Mouse (Mus musculus) neural tube, embryonic 12.5 days (tissue): ENCODE results near the gene Rexo4. TPM values are rescaled to one million over a fixed set of nuclear protein-coding genes. Genes with fewer than 3 reads are reported as not detected.

ENCODE experiments used
- ATAC-seq: fragments of 200-750 bp; cut with Nextera tagmentation; 2 replicates; pipeline ENCODE4 v1.8.0; 2017; ENCODE audit warnings: low read depth, mild to moderate bottlenecking, moderate TSS enrichment, moderate library complexity; ENCODE audit not compliant: low FRiP score
- H3K27ac ChIP-seq: fragments of 300-500 bp; sonication (generic); 2 replicates; pipeline ENCODE4 v1.5.1; 2016
- H3K27me3 ChIP-seq: fragments of 300-500 bp; sonication (generic); replicated peaks from 2 replicates; pipeline ENCODE4 v1.6.1; 2016; ENCODE audit warnings: mild to moderate bottlenecking
- H3K36me3 ChIP-seq: fragments of 300-500 bp; sonication (generic); 2 replicates; pipeline ENCODE4 v1.6.1; 2016; ENCODE audit warnings: mild to moderate bottlenecking
- H3K4me1 ChIP-seq: fragments of 300-500 bp; sonication (generic); 2 replicates; pipeline ENCODE4 v1.6.1; 2016
- H3K4me2 ChIP-seq: fragments of 300-500 bp; sonication (generic); replicated peaks from 2 replicates; pipeline ENCODE4 v1.6.1; 2016; ENCODE audit warnings: mild to moderate bottlenecking
- H3K4me3 ChIP-seq: fragments of 300-500 bp; sonication (generic); 2 replicates; pipeline ENCODE4 v1.5.1; 2016
- H3K9ac ChIP-seq: fragments of 300-500 bp; sonication (generic); 2 replicates; pipeline ENCODE4 v1.6.1; 2016; ENCODE audit warnings: mild to moderate bottlenecking
- H3K9me3 ChIP-seq: fragments of 300-500 bp; sonication (generic); 2 replicates; pipeline ENCODE4 v1.6.1; 2016; ENCODE audit warnings: mild to moderate bottlenecking
- WGBS: fragments of 180-500 bp; shearing (Covaris S2); methylation state at CpG from one replicate; pipeline ENCODE4 v1.1.7; 2016; 5-methylcytosine and 5-hydroxymethylcytosine counted together
- polyA plus RNA-seq: library from polyadenylated mRNA; unstranded; fragments of >200 nt; fragmentation: Nextera tagmentation; extraction: Ambion mirVana; gene quantifications from 2 replicates; pipeline ENCODE4 v1.2.1, GENCODE M21; 2016

The Rexo4 gene
- polyA plus RNA-seq, 1 experiment from 2014 or later, result 41.1 TPM

DNA sequence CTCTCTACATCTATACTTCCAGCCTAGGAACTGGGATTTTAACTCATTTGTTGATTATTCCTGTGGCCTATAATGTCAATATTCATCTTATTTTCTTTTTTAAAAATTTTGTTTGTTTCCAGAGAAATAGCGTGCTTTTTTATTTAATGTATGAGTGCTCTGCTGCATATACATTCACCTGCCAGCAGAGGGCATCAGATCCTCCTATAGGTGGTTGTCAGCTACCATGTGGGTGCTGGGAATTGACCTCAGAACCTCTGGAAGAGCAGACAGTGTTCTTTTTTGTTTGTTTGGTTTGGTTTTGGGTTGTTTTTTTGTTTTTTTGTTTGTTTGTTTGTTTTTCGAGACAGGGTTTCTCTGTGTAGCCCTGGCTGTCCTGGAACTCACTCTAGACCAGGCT, 3.1 kb upstream of the Rexo4 start:
- Histone ChIP-seq H3K36me3 (peaks cover under 1% of the 10 kb centered on the region; the same call in 1 of the 2 replicates), H3K27me3 (no peaks in the 10 kb centered on the region), H3K4me1 (peaks cover 15% of the 10 kb centered on the region), H3K9ac (no peak overlapping the region), H3K9me3 (no peaks in the 10 kb centered on the region), H3K4me3 (no peak overlapping the region), H3K27ac (no peak overlapping the region), H3K4me2 (no peak overlapping the region)
- WGBS, result 89% methylated on average over 2 of the region's 2 CpGs
- ATAC-seq, result no peak

DNA sequence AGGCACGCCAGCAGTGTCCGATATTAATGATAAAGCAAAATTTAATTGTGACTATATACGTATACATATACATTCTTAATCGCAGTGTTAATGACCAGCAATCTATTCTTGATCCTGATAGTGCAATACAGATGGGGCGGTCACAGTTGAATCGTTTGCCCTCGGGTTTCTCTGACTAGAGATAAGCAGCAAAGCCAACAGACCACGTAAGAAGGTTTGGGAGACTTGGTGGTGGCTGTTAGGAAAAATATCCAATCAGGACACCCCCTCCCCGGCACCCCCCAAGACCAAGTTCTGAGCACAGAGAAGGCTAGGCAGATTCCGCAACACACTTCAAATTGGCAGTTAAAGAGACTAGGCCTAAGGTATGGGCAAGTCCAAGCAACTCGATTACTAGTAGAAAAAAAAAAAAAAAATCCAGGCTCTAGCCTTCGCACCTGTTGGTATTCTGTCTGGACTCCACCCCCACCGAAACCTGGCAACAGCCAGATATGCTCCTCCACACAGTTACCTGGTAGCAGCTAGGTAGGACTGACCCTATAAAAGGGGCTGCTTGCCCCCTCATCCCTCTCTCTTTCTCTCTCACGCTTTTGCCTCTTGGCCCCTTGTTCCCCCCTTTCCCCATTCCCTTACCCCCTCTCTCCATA, 661 bp upstream of the Rexo4 start:
- 15% methylated on average over 14 of the region's 14 CpGs for WGBS
- Histone ChIP-seq H3K4me1 (peaks cover 23% of the 10 kb centered on the region), H3K9ac (peak overlapping the region; percentile 80), H3K27ac (peak overlapping the region; percentile 93; the same call in 1 of the 2 replicates), H3K9me3 (no peaks in the 10 kb centered on the region), H3K4me2 (peak overlapping the region; percentile 81), H3K4me3 (peak overlapping the region; percentile 70), H3K36me3 (peaks cover 20% of the 10 kb centered on the region), H3K27me3 (no peaks in the 10 kb centered on the region)
- 0 out of 2 replicates have a peak, but pooled peaks have one; percentile 3 for ATAC-seq

DNA sequence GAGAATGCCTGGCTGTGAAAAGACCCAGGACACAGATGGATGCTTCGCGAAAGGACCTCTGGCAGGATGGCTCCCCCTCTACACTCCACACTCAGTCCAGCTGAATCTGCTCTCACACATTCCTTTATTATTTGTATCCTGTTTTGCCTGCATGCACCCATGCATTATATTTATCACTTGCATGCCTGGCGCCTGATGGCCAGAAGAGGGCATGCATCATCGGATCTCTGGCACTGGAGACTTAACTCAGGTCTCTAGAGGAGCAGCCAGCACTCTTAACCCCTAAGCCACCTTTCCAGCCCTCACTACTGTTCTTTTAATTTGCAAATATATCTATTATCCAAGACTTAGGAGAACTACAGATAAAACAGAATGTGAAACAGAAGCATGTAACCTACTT, 3.4 kb downstream of the Rexo4 start:
- Histone ChIP-seq H3K27me3 (no peaks in the 10 kb centered on the region), H3K9ac (no peak overlapping the region), H3K9me3 (no peaks in the 10 kb centered on the region), H3K36me3 (peaks cover 54% of the 10 kb centered on the region), H3K4me1 (peaks cover 23% of the 10 kb centered on the region), H3K27ac (no peak overlapping the region), H3K4me3 (no peak overlapping the region), H3K4me2 (no peak overlapping the region)
- no peak for ATAC-seq
- 81% methylated on average over 4 of the region's 4 CpGs for WGBS

DNA sequence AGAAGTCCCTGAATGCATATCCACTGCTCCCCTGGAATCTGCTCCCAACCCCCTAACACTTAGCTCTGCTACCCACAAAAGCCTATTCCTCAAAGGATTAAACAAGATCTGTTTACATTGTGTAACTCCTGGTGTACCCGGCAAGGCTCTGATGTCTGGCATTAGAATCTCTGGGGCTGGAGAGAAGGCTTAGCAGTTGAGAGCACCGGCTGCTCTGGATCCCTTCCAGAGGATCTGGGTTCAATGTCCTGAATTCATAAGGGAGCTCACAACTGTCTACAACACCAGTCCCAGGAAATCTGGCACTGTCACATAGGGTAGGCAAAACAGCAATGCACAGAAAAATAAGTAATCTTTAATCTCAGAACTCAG, 6.7 kb downstream of the Rexo4 start:
- ATAC-seq, result no peak
- no peaks in the 10 kb centered on the region for H3K27me3 ChIP-seq
- peaks cover 87% of the 10 kb centered on the region for H3K36me3 ChIP-seq
- no peaks in the 10 kb centered on the region for H3K9me3 ChIP-seq
- WGBS, result 96% methylated on average over 2 of the region's 2 CpGs
- H3K4me2 ChIP-seq, result no peak overlapping the region
- H3K9ac ChIP-seq, result no peak overlapping the region
- no peak overlapping the region for H3K4me3 ChIP-seq
- peaks cover 10% of the 10 kb centered on the region; the same call in 1 of the 2 replicates for H3K4me1 ChIP-seq
- no peak overlapping the region for H3K27ac ChIP-seq

DNA sequence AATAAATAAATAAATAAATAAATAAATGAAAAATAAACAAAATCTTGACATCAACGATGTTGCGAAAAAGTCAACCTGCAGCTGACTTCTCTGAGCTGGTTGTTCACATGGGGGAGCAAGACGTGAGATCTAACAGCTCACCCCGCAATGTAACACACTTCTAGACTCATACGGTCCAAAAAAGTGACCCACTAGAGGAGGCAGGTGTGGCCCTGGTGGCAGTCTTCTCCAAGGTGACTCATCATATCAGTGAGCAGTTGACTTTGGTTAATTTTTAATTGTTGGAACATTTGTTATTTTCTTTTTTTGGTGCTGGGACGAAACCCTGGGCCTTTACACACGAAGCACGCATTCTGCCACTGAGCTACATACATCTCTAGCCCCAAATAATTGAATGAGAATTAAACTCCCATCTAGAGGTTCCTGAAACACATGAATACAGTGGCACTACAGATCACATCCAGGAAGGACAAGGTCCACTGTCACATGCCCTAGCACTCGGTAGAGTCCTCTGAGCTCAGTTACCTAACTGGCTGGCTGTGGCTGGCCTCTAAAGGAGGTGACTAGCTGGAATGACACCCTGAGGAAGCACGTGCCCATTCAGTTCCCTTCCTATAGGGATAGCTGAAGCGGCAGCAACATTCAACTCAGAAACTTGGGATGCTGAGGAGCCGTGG, 7.2 kb downstream of the Rexo4 start:
- 95% methylated on average over 12 of the region's 12 CpGs for WGBS
- no peak overlapping the region for H3K9ac ChIP-seq
- no peak overlapping the region for H3K4me3 ChIP-seq
- no peak overlapping the region for H3K4me2 ChIP-seq
- H3K27me3 ChIP-seq, result no peaks in the 10 kb centered on the region
- peaks cover 6% of the 10 kb centered on the region; the same call in 1 of the 2 replicates for H3K4me1 ChIP-seq
- H3K36me3 ChIP-seq, result peaks cover 89% of the 10 kb centered on the region
- H3K9me3 ChIP-seq, result no peaks in the 10 kb centered on the region
- ATAC-seq, result no peak
- H3K27ac ChIP-seq, result no peak overlapping the region

DNA sequence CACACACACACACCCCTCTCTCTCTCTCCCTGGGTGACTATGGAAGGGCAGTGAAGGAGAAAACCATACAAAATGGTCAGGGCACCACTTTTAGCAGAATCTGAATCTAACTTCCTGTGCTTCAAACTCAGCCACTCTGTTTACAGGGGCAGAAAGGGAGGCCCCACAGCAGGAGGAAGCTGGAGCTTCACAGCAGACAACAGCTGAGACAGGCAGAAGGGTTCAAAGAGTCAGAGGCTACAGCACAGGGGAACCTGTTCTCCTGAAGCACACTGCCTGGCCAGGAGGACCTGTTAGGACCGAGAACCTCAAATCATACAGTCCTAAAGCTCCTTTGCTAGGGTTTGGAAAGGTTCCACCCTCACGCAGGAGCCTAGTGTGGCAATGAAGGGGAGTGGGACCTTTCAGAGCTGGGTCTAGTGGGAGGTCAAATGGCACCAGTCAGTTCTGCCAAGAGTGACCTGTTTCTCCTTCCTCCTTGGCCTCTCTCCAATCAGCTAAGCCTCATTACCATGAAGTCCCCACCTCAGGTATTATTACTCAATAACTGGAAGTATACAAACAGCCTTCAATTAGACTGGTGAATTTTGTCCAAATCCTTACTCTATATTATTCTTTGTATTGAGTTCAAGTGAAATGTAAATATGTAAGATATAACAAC, 9.3 kb downstream of the Rexo4 start:
- Histone ChIP-seq H3K4me1 (no peaks in the 10 kb centered on the region), H3K9me3 (no peaks in the 10 kb centered on the region), H3K4me3 (no peak overlapping the region), H3K36me3 (peaks cover 86% of the 10 kb centered on the region), H3K27me3 (no peaks in the 10 kb centered on the region), H3K27ac (no peak overlapping the region), H3K4me2 (no peak overlapping the region), H3K9ac (no peak overlapping the region)
- ATAC-seq, result no peak
- 93% methylated on average over 2 of the region's 2 CpGs for WGBS

DNA sequence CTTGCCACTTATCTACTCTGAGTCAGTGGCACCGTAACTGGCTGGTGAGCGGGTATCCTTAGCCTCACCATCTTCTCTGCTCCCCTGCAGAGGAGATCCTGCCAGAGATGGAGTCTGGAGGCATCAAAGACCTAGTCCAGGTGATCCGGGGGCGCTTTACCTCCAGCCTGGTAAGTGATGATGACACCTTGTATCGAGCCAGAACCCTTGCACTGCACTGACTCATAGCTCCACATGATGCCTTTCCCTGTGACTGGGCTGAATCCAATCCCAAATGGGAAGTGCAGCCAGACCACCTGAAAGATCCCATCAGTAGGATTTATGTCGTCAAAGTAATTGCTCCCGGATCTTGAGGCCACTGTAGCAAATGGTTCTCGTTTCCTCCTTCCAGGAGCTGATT, 11.3 kb downstream of the Rexo4 start:
- WGBS, result 91% methylated on average over 8 of the region's 8 CpGs
- Histone ChIP-seq H3K36me3 (peaks cover 73% of the 10 kb centered on the region), H3K4me3 (no peak overlapping the region), H3K9ac (no peak overlapping the region), H3K9me3 (no peaks in the 10 kb centered on the region), H3K4me1 (no peaks in the 10 kb centered on the region), H3K27ac (no peak overlapping the region), H3K4me2 (no peak overlapping the region), H3K27me3 (no peaks in the 10 kb centered on the region)
- no peak for ATAC-seq

DNA sequence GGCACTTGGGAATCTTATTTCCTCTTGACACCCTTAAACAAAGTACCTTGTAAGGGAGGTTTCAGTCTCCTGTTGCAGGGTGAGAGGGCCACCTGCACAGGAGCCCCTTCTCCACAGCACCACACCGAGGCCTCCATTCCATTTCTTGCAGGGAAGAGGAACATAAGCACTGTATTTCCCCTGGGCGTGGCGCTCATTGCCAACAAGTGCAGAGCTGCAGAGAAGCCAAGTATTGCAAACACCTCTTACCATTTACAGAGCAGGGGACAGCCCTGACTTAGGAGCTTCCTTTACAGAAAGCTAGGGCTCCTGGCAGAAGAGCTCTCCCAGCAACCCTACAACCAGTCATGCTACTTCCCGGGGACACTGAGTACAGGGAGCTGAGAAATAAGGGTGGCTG, 12.0 kb downstream of the Rexo4 start:
- no peak overlapping the region for H3K27ac ChIP-seq
- H3K9me3 ChIP-seq, result no peaks in the 10 kb centered on the region
- H3K4me3 ChIP-seq, result no peak overlapping the region
- H3K4me2 ChIP-seq, result no peak overlapping the region
- no peaks in the 10 kb centered on the region for H3K4me1 ChIP-seq
- no peak for ATAC-seq
- WGBS, result 95% methylated on average over 4 of the region's 4 CpGs
- H3K27me3 ChIP-seq, result no peaks in the 10 kb centered on the region
- H3K36me3 ChIP-seq, result peaks cover 68% of the 10 kb centered on the region
- H3K9ac ChIP-seq, result no peak overlapping the region

DNA sequence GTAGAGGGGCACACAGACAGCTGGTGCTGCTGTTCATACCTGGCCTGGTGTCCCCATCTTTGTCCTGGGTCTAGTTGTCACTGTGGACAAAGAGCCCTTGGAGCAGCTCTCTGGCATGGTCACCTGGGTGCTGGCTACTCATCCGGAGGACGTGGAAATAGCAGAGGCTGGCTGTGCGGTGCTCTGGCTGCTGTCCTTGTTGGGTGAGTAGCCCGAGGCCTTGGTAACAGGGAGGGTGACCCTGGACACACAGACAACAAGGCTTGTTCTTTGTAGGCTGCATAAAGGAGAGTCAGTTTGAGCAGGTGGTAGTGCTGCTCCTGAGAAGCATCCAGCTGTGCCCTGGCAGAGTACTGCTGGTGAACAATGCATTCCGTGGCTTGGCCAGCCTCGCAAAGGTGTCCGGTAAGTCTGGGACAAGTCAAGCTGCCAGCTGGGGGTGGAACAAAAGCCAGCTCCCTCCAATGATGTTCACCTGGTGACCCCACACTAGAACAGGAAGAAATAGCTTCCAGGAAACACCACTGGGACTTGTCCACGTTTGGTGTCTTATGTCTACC, 12.8 kb downstream of the Rexo4 start:
- H3K9me3 ChIP-seq, result no peaks in the 10 kb centered on the region
- H3K4me1 ChIP-seq, result no peaks in the 10 kb centered on the region
- 92% methylated on average over 8 of the region's 8 CpGs for WGBS
- no peak for ATAC-seq
- H3K9ac ChIP-seq, result no peak overlapping the region
- no peak overlapping the region for H3K27ac ChIP-seq
- no peak overlapping the region for H3K4me2 ChIP-seq
- peaks cover 64% of the 10 kb centered on the region for H3K36me3 ChIP-seq
- H3K27me3 ChIP-seq, result no peaks in the 10 kb centered on the region
- H3K4me3 ChIP-seq, result no peak overlapping the region

DNA sequence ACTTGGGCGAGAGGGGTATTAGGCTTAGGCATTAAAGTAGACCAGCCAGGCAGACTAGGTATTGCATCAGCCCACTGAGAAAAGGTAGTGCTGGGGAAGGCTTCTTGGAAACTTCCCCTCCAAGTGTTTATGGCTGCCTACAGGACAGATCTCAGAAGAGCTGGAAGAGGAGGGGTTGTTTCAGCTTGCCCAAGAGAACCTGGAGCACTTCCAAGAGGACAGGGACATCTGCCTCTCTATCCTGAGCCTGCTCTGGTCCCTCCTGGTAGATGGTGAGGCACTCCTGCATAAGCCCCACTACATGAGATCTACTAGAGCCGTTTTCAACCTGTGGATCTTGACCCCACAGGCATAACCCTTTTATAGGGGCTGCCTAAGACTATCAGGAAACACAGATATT, 13.8 kb downstream of the Rexo4 start:
- H3K27ac ChIP-seq, result no peak overlapping the region
- no peak overlapping the region for H3K4me2 ChIP-seq
- H3K9ac ChIP-seq, result no peak overlapping the region
- H3K27me3 ChIP-seq, result no peaks in the 10 kb centered on the region
- H3K9me3 ChIP-seq, result no peaks in the 10 kb centered on the region
- peaks cover 55% of the 10 kb centered on the region for H3K36me3 ChIP-seq
- no peak overlapping the region for H3K4me3 ChIP-seq
- WGBS, result 88% methylated on average over 2 of the region's 2 CpGs
- no peaks in the 10 kb centered on the region for H3K4me1 ChIP-seq
- ATAC-seq, result no peak

DNA sequence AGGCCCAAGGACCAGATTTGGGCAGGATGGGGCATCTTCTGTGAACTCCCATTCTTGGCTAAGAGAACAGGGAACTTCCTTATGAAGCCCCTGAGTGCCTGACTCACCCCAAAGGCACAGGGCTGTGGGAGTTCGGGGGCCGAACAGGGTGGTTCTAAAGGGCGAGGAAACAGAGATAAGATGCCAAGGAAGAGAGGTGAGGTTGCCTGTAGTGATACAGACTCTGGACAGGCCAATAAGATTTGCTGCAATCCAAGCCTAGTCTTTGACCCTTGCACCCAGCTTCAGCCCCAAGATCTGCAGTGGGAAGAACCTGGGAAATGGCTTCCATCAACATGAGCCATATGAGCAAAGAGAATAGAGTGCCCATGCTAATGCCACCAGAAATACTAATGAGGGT, 20.9 kb downstream of the Rexo4 start:
- no peak overlapping the region for H3K4me2 ChIP-seq
- H3K4me1 ChIP-seq, result no peaks in the 10 kb centered on the region
- no peaks in the 10 kb centered on the region for H3K27me3 ChIP-seq
- H3K9ac ChIP-seq, result no peak overlapping the region
- WGBS, result 89% methylated on average over 3 of the region's 3 CpGs
- H3K27ac ChIP-seq, result no peak overlapping the region
- peaks cover 7% of the 10 kb centered on the region; the same call in 1 of the 2 replicates for H3K36me3 ChIP-seq
- H3K4me3 ChIP-seq, result no peak overlapping the region
- no peak for ATAC-seq
- no peaks in the 10 kb centered on the region for H3K9me3 ChIP-seq

DNA sequence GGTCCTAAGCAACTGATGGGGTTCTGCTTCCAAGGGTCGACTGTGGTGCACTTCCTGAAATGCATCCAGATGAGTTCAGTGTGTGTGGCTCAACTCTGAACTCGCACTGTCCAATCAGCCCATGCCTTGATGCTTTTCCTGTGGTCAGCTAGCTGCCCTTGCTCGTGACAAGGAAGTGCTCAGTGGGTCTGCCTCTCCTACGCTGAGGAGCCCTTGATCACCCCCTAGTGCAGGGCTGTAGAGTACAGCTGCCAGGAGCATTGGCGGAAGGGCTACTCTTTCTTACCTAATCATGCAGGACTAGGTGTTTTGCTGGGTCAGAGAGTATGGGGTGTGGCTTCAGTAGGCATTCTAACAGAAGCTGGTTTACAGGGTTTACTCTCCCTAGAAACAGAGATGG, 22.6 kb downstream of the Rexo4 start:
- WGBS, result 49% methylated on average over 5 of the region's 5 CpGs
- H3K9me3 ChIP-seq, result no peaks in the 10 kb centered on the region
- ATAC-seq, result no peak
- H3K4me3 ChIP-seq, result no peak overlapping the region
- H3K4me2 ChIP-seq, result no peak overlapping the region
- no peaks in the 10 kb centered on the region for H3K4me1 ChIP-seq
- H3K27ac ChIP-seq, result no peak overlapping the region
- H3K9ac ChIP-seq, result no peak overlapping the region
- H3K36me3 ChIP-seq, result peaks cover 2% of the 10 kb centered on the region; the same call in 1 of the 2 replicates
- H3K27me3 ChIP-seq, result no peaks in the 10 kb centered on the region
